Mouse (Mus musculus) WW6 (cell line): ENCODE results near the gene Tsnax.

Experiments used
- DNase-seq: peaks from one replicate; pipeline ENCODE4 v3.0.0-alpha.2; 2013; ENCODE audit warnings: low read depth, low spot score

Tsnax gene

GRCm38 (mm10) chr8:125080388-125081344 lies 67.9 kb downstream of the Tsnax start:
- no peak for DNase-seq

- DNase-seq = no peak
These were observed 70.9 kb downstream of the Tsnax start for GRCm38 (mm10) chr8:125083746-125084145.
